Mouse (Mus musculus): Measurements from ENCODE around the gene Zcchc9. TPM values are rescaled to one million over a fixed set of nuclear protein-coding genes. Genes with fewer than 3 reads are reported as not detected.

Gene Zcchc9
- total RNA-seq (2018; cell fraction: chromatin; rRNA removed), result 10 to 100 TPM; 12.9 to 53.1 (median 34.7) TPM
- 10 to 100 TPM; 17.5 to 31.0 (median 23.5) TPM for total RNA-seq (2018; cell fraction: cytosol; rRNA removed)
- 10 to 100 TPM; 16.8 to 39.0 (median 25.2) TPM for total RNA-seq (2018; cell fraction: nucleus; rRNA removed)
- 20.6 to 27.3 TPM (median 21.6 TPM) in 3 replicates for polyA plus RNA-seq (2018)

DNA sequence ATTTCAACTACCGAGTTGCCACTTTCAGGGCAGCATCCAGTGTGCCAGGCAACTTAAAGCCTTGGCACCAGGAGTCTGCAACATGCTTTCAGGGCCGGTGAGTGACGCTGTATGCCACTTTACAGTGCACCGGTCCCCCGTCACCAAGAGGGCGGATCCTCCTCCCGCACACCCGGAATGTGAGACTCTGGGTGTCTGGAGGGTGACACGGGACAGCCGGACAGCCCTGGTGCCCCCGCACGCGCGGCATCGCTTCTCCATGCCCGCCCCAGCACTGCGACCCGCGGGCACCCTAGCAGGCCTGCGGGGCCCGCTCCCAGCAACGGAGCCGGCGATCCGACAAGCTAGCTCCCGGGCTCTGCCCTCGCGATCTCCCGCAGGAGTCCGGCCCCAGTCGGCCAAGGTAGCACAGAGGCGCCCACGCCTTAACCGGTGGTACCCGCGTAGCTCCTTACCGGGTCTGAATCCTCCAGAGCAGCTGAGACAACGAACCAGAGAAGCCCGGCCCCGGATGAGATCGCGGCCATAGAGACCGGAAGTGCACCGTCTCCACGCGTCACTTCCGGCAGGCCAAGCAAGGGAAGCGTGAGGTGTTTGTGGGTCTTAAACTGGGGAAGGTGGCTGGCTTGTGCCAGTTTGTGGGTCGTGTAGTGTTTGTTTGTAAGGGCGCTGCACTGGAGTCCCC, at the start of gene Zcchc9:
Zcchc9 (minus strand) TSS at position 551 of the 685 bp plus-strand sequence.
- Histone ChIP-seq H3K36me3 (ENCODE audit: inconsistent target) (peaks cover 15% of the 10 kb centered on the region), H3K27ac (peak within 1 kb of the TSS; percentile 67), H3K4me3 (ENCODE audit: inconsistent target) (peak within 1 kb of the TSS; percentile 60), H3K79me2 (ENCODE audit: inconsistent target) (peaks cover 31% of the 10 kb centered on the region)
- under 1% methylated on average over 50 of the region's 50 CpGs for WGBS (ENCODE audit: missing documents)

DNA sequence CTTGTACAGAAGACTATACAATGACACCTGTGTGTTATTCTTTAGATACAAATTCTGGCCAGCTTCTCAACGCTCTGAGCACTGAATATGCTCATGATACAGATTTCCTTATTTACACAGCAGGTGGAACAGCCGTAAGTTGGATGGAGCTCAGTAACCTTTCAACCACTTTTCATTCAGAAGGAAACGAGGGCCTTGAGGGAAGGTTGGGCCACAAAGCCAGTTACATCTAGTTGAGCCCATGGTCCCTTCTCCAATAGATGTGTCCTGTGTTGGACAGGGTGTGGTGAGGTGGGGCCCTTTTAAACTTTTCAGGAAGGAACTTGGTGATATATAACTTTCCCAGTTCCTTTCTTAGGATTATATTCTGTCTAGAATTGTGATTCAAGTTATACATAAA, 46.9 kb upstream of the Zcchc9 start:
- no peaks in the 10 kb centered on the region for H3K79me2 ChIP-seq (ENCODE audit: inconsistent target)
- no peak overlapping the region for H3K27ac ChIP-seq
- 93% methylated on average over 3 of the region's 3 CpGs for WGBS (ENCODE audit: missing documents)
- no peaks in the 10 kb centered on the region for H3K36me3 ChIP-seq (ENCODE audit: inconsistent target)
- no peak overlapping the region for H3K4me3 ChIP-seq (ENCODE audit: inconsistent target)

DNA sequence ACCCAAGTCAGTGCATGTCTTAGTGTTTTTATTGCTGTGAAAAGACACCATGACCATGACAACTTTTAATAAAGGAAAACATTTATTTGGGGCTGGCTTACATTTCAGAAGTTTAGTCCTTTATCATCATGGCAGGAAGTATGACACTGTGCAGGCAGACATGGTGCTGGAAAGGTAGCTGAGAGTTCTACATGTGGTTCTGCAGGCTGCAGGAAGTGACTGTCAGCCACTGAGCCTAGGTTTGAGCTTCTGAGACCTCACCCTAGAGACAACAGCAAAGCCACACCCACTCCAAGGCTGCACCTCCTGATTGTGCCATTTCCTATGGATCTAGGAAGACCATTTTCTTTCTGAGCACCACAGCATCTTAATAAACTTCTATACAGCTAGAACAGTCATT, 20.4 kb upstream of the Zcchc9 start:
- Histone ChIP-seq H3K4me3 (ENCODE audit: inconsistent target) (no peak overlapping the region), H3K27ac (no peak overlapping the region), H3K79me2 (ENCODE audit: inconsistent target) (no peaks in the 10 kb centered on the region), H3K36me3 (ENCODE audit: inconsistent target) (no peaks in the 10 kb centered on the region)

DNA sequence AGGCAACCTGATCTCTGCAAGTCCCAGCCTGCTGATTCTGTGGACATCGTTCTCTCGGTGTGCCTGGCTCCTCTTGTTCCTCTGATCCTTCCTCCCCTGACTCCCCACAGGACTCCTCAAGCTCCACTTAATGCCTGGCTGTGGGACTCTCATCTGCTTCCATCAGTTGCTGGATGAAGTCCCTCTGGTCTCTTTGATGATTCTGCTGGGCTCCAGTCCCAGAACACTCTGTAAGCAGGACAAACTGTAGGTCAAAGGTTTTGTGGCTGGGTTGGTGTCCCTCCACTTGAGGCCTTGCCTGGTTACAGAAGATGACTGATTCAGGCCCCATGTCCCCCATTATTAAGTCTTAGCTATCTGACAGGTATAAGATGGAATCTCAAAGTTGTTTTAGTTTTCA, 18.6 kb upstream of the Zcchc9 start:
- Histone ChIP-seq H3K36me3 (ENCODE audit: inconsistent target) (no peaks in the 10 kb centered on the region), H3K79me2 (ENCODE audit: inconsistent target) (no peaks in the 10 kb centered on the region), H3K27ac (no peak overlapping the region), H3K4me3 (ENCODE audit: inconsistent target) (no peak overlapping the region)
- 97% methylated on average over 2 of the region's 2 CpGs for WGBS (ENCODE audit: missing documents)

DNA sequence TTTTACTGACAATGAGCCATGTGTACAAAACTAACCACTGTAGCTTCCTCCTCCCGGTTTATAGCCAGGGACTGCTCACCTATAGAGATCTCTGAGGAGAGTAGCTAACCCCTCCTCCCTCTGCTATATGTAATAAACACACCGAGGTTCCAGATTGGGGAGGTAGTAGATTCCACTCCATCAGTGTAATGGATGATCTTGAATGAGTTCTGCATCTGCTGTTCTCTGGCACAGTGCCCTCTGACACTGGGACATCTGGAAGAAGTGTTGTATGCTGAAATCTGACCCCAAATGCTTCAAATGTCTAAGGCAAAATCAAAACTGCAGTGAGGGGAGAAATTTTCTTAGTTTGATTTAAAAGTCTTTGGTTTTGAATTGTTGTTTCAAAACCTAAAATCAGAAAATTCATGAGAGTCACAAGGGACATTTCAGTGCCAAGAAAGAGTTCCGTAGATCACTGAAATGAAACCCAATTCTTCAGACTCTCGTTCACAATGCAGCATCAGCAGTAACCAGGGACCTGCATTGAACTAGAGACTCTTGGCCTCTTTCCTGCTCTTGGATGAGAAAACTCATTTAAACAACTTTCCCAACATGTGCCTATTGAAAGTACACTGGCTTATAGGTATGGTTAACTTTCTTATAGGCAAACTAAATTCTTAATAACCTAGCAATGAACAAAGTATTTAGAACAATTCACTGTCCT, 17.5 kb upstream of the Zcchc9 start:
- H3K4me3 ChIP-seq (ENCODE audit: inconsistent target), result no peak overlapping the region
- H3K36me3 ChIP-seq (ENCODE audit: inconsistent target), result no peaks in the 10 kb centered on the region
- H3K79me2 ChIP-seq (ENCODE audit: inconsistent target), result no peaks in the 10 kb centered on the region
- 89% methylated on average over 4 of the region's 4 CpGs for WGBS (ENCODE audit: missing documents)
- H3K27ac ChIP-seq, result no peak overlapping the region

DNA sequence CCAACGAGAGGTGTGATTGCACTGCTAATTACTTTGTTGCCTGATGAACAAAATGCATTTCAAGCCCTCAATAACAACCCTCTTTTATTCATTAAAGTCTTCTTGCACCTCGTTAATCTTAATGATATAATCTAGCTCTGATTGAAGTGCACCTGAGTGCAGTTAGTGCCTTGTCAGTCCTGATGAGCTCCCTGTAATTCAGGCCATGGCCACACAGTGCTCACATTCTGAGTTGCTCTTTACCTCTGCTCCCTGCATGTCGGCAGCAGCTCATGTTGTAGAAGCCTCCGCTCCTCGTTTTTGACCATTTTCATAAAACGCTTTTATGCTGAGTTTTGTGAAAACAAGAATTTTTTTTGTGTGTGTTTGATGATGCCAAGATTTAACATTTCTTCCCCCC, 16.2 kb upstream of the Zcchc9 start:
- 89% methylated on average over 6 of the region's 6 CpGs for WGBS (ENCODE audit: missing documents)
- H3K27ac ChIP-seq, result no peak overlapping the region
- H3K79me2 ChIP-seq (ENCODE audit: inconsistent target), result no peaks in the 10 kb centered on the region
- no peaks in the 10 kb centered on the region for H3K36me3 ChIP-seq (ENCODE audit: inconsistent target)
- no peak overlapping the region for H3K4me3 ChIP-seq (ENCODE audit: inconsistent target)

DNA sequence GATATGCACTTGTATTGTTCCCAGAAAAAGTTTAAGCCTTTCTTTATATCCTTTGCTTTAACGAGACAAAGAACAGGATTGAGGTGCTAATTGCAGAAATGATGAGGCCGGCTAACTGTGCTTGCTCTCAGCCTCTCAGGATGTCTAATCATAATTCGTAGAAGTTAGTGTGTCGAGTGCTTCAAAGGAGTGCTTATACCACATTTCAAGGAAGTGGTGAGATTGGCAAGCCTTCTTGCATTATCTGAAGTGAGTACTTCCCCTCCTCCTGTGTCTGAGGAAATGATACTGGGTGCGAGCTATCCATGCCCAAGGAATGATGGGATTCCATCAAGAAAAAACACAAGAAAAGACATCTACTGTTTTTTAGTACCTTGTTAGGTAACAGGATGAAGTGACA, 7.2 kb upstream of the Zcchc9 start:
- Histone ChIP-seq H3K27ac (no peak overlapping the region), H3K4me3 (ENCODE audit: inconsistent target) (no peak overlapping the region), H3K79me2 (ENCODE audit: inconsistent target) (no peaks in the 10 kb centered on the region), H3K36me3 (ENCODE audit: inconsistent target) (no peaks in the 10 kb centered on the region)
- 86% methylated on average over 5 of the region's 5 CpGs for WGBS (ENCODE audit: missing documents)

DNA sequence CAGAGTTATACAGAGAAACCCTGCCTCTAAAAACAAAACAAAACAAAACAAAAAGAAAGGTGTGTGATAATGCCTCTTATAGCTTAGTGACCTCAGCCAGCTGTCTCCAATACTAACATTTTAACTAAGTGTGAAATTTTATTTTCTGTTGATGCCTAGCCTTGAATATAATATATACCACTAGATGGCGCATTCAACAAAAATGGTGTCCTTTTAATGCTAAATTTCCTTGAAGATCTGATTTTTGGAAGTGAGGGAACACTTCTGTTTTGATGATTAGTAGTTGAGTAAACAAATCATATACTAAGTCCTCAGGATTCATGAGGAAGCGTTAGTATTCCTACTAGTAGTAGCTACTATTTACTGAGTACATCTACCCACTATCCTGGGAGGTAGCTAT, 2.0 kb upstream of the Zcchc9 start:
- Histone ChIP-seq H3K27ac (no peak overlapping the region), H3K79me2 (ENCODE audit: inconsistent target) (peaks cover 27% of the 10 kb centered on the region), H3K4me3 (ENCODE audit: inconsistent target) (no peak overlapping the region), H3K36me3 (ENCODE audit: inconsistent target) (peaks cover 11% of the 10 kb centered on the region)
- WGBS (ENCODE audit: missing documents), result 70% methylated on average over 1 of the region's 2 CpGs

DNA sequence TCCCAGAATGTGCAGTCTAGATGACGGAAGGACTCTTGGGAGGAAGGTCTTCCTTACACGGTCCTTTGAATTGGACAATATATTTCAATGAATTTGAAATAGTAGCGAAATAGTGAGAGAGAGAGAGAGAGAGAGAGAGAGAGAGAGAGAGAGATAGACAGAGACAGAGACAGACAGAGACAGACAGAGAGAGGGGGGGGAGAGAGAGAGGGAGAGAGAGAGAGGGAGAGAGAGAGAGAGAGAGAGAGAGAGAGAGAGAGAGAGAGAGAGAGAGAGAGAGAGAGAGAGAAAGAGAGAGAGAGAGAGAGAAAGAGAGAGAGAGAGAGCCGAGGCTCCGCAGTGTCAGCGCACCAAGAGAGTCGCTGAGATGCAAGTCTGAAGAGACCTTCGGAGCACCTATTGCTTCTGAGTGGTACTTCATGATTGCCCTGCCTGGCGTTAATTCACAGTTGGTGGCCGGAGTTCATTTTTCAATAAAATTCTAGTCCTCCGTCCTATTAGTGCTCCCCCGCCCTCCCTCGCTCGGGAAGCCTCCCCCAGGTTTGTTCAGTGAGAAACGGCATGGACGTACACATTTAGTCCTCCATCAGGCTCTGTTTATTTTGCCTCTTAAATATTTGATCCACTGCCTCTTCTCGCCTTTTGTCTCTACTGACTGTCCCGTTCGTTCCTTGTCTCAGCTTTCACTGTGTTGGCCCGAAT, 520 bp upstream of the Zcchc9 start:
- Histone ChIP-seq H3K27ac (peak overlapping the region; percentile 67), H3K4me3 (ENCODE audit: inconsistent target) (peak overlapping the region; percentile 60), H3K79me2 (ENCODE audit: inconsistent target) (peaks cover 31% of the 10 kb centered on the region), H3K36me3 (ENCODE audit: inconsistent target) (peaks cover 15% of the 10 kb centered on the region)
- WGBS (ENCODE audit: missing documents), result 38% methylated on average over 17 of the region's 20 CpGs

DNA sequence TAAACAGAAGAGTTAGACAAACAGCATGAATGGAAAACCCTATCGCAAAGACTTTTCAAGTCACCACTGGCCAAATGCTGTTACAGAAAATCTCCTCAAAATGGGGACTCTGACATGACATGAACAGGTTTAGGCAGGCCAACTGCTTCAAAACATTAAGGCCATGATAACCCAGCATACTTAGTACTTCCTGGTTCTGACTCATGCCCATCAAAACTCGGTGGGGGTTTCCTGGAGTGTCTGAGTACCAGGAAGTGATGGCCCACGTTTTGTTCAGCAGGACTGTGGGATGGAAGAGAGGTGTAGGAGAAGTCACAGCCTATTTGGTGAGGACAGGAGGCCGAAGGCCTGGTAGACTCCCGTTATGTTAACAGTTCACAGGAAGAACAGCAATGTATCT, 5.8 kb downstream of the Zcchc9 start:
- H3K36me3 ChIP-seq (ENCODE audit: inconsistent target), result peaks cover 61% of the 10 kb centered on the region
- no peak overlapping the region for H3K4me3 ChIP-seq (ENCODE audit: inconsistent target)
- 60% methylated on average over 5 of the region's 5 CpGs for WGBS (ENCODE audit: missing documents)
- H3K79me2 ChIP-seq (ENCODE audit: inconsistent target), result peaks cover 26% of the 10 kb centered on the region
- H3K27ac ChIP-seq, result no peak overlapping the region

DNA sequence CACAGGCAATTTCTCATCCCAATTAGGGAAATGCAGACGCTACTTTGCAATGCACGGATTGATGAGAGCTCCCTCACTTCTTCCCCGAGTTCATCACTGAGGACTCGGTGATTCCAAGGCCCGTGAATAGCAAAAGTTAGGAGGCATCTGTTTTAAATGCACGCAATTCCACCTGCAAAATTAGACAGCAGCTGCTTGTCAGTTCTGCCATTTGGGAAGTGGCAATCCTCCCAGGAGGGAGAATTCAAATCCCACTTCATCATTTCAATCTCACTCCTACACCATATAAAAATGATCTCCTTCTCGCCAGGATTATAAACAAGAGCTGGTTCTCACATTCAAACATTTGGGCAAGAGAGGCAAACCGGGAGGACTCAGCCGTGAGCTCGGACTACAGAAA, 10.1 kb downstream of the Zcchc9 start:
- H3K4me3 ChIP-seq (ENCODE audit: inconsistent target), result no peak overlapping the region
- 98% methylated on average over 10 of the region's 10 CpGs for WGBS (ENCODE audit: missing documents)
- H3K79me2 ChIP-seq (ENCODE audit: inconsistent target), result no peaks in the 10 kb centered on the region
- no peak overlapping the region for H3K27ac ChIP-seq
- H3K36me3 ChIP-seq (ENCODE audit: inconsistent target), result peaks cover 53% of the 10 kb centered on the region

DNA sequence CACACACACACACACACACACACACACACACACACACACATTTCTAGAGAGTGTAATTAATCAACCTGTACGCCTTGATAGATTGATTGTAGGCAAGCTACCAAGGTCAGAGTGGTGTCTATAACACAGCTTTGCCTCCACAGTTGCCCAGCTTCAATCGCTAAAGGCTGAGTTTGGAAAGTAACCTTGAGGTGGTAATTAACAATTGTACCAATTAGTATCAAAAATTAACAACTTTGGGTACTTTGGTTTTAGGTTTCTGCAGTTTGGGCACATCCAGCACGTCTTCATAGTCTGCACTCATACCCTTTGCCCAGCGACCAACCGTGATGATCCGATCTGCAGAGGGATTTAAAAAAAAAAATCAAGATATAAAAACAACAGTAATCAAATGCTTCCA, 10.6 kb downstream of the Zcchc9 start:
- WGBS (ENCODE audit: missing documents), result 91% methylated on average over 3 of the region's 6 CpGs
- H3K36me3 ChIP-seq (ENCODE audit: inconsistent target), result peaks cover 53% of the 10 kb centered on the region
- H3K79me2 ChIP-seq (ENCODE audit: inconsistent target), result no peaks in the 10 kb centered on the region
- H3K27ac ChIP-seq, result no peak overlapping the region
- H3K4me3 ChIP-seq (ENCODE audit: inconsistent target), result no peak overlapping the region

DNA sequence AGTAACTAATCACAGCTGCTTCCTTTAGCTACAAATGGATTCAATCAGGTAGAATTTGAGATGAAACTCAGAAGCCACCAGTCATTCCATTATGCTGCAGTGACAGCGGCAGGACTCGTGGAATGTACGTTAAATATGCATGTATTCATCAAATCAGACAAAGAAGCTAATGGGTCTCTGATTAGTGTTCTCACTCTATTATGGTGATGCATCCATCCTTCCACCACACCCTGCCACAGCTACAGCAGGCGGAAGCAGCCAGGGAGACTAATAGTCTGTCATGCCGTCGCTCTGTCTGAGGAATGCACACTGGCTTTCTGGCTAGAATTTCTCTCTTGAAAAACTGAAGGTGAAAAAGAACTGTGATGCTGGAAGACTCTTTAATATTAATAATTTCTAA, 11.5 kb downstream of the Zcchc9 start:
- 98% methylated on average over 6 of the region's 6 CpGs for WGBS (ENCODE audit: missing documents)
- Histone ChIP-seq H3K4me3 (ENCODE audit: inconsistent target) (no peak overlapping the region), H3K79me2 (ENCODE audit: inconsistent target) (no peaks in the 10 kb centered on the region), H3K36me3 (ENCODE audit: inconsistent target) (peaks cover 46% of the 10 kb centered on the region), H3K27ac (no peak overlapping the region)

DNA sequence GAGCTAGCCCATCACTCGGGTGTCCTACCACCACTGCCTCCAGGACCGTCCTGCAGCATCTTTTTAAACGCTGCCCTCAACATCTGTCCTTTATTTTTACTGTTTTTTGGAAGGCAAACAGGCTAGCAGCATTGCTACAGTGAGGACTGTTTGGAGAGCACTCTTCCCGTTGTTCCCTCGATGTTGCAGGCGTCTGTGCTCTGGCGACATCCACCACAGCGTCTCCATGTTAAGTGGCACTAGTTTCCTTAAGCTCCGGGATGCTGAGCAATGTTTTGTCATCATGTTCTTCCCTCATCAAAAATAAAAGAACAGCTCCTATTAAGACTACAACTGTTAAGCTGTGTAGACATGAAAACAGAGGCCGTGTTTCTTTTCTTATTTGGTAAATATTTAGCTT, 11.9 kb downstream of the Zcchc9 start:
- peaks cover 43% of the 10 kb centered on the region for H3K36me3 ChIP-seq (ENCODE audit: inconsistent target)
- H3K4me3 ChIP-seq (ENCODE audit: inconsistent target), result no peak overlapping the region
- no peaks in the 10 kb centered on the region for H3K79me2 ChIP-seq (ENCODE audit: inconsistent target)
- WGBS (ENCODE audit: missing documents), result 90% methylated on average over 10 of the region's 10 CpGs
- no peak overlapping the region for H3K27ac ChIP-seq

DNA sequence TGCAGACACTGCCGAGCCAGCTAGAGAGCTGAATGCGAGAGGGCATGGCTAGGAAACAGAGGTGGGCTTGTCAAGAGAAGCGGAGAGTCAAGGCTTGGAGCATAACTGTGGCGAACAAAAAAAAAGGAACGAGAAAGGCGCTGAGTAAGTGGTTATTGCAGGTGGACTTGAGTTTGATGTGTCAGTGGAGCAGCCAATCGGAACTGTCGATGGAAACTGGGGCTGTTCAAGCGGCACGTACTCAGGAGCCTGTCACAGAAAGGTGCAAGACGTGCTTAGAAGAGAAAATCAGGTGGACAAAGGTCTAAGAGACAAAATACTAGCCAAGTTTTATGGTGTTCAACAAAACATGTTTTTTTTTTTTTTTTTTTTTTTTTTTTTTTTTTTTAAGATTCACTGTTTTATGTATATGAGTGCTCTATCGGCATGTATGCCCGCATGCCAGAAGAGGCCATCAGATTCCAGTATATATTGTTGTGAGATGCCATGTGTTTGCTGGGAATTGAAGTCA, 12.5 kb downstream of the Zcchc9 start:
- Histone ChIP-seq H3K79me2 (ENCODE audit: inconsistent target) (no peaks in the 10 kb centered on the region), H3K27ac (no peak overlapping the region), H3K36me3 (ENCODE audit: inconsistent target) (peaks cover 38% of the 10 kb centered on the region), H3K4me3 (ENCODE audit: inconsistent target) (no peak overlapping the region)
- WGBS (ENCODE audit: missing documents), result 91% methylated on average over 11 of the region's 13 CpGs

Measured in macrophage (primary cell).